Mouse (Mus musculus) liver, postnatal 0 days (tissue): ENCODE data around the gene Fam189b. TPM values are rescaled to one million over a fixed set of nuclear protein-coding genes. Genes with fewer than 3 reads are reported as not detected.

Source experiments
- ATAC-seq: fragments of 200-750 bp; cut with Nextera tagmentation; 2 replicates; pipeline ENCODE4 v1.8.0; 2017; ENCODE audit warnings: mild to moderate bottlenecking, moderate library complexity
- DNase-seq: peaks from one replicate; pipeline ENCODE4 v3.0.0-alpha.2; 2016
- H3K27ac ChIP-seq: fragments of 300-500 bp; sonication (generic); 2 replicates; pipeline ENCODE4 v1.5.1; 2014; ENCODE audit warnings: antibody characterized with exemption, moderate library complexity, mild to moderate bottlenecking, low read depth
- H3K27me3 ChIP-seq: fragments of 300-500 bp; sonication (generic); 2 replicates; pipeline ENCODE4 v1.6.1; 2014; ENCODE audit warnings: low read length, control low read depth, mixed read lengths; ENCODE audit not compliant: insufficient read depth
- H3K36me3 ChIP-seq: fragments of 300-500 bp; sonication (generic); replicated peaks from 2 replicates; pipeline ENCODE4 v1.6.1; 2014; ENCODE audit warnings: mild to moderate bottlenecking, control low read depth, low read length, moderate library complexity, mixed read lengths; ENCODE audit not compliant: insufficient read depth
- H3K4me1 ChIP-seq: fragments of 300-500 bp; sonication (generic); 2 replicates; pipeline ENCODE4 v1.6.1; 2014; ENCODE audit warnings: antibody characterized with exemption, mild to moderate bottlenecking, control low read depth; ENCODE audit not compliant: insufficient read depth
- H3K4me2 ChIP-seq: fragments of 300-500 bp; sonication (generic); 2 replicates; pipeline ENCODE4 v1.6.1; 2014; ENCODE audit warnings: low read depth, mild to moderate bottlenecking, low read length, moderate library complexity, mixed read lengths
- H3K4me3 ChIP-seq: fragments of 300-500 bp; sonication (generic); 2 replicates; pipeline ENCODE4 v1.5.1; 2014; ENCODE audit warnings: low read depth, low read length
- H3K9ac ChIP-seq: fragments of 300-500 bp; sonication (generic); replicated peaks from 2 replicates; pipeline ENCODE4 v1.6.1; 2014; ENCODE audit warnings: mild to moderate bottlenecking, moderate library complexity
- H3K9me3 ChIP-seq: fragments of 300-500 bp; sonication (generic); 2 replicates; pipeline ENCODE4 v1.6.1; 2016; ENCODE audit warnings: mild to moderate bottlenecking, control low read depth, low read length, mixed read lengths
- CTCF ChIP-seq: sonication (generic); IDR thresholded peaks from 2 replicates; pipeline ENCODE4 v1.5.1; 2016; ENCODE audit warnings: antibody characterized with exemption, low read depth
- EP300 ChIP-seq: IDR thresholded peaks from 2 replicates; pipeline ENCODE4 v1.6.1; 2016; ENCODE audit warnings: antibody characterized with exemption, low read depth, mild to moderate bottlenecking
- WGBS: fragments of 180-500 bp; shearing (Covaris S2); extraction: QIAGEN DNeasy Blood & Tissue Kit; methylation state at CpG from one replicate; pipeline ENCODE4 v1.1.7; 2014; ENCODE audit not compliant: insufficient replicate concordance; 5-methylcytosine and 5-hydroxymethylcytosine counted together
- microRNA counts: library from miRNA; unstranded; fragments of <30 nt; microRNA quantifications from one replicate; lab custom pipeline; 2015
- microRNA-seq: library from miRNA; unstranded; fragments of <30 nt; microRNA quantifications from one replicate; pipeline ENCODE4, GENCODE M21; 2016
- polyA plus RNA-seq: library from polyadenylated mRNA; unstranded; fragments of >200 nt; fragmentation: Nextera tagmentation; extraction: Ambion mirVana; gene quantifications from 2 replicates; pipeline ENCODE4 v1.2.1, GENCODE M21; 2015

Fam189b gene
- polyA plus RNA-seq, 1 experiment from 2014 or later = 2.1 TPM

DNA sequence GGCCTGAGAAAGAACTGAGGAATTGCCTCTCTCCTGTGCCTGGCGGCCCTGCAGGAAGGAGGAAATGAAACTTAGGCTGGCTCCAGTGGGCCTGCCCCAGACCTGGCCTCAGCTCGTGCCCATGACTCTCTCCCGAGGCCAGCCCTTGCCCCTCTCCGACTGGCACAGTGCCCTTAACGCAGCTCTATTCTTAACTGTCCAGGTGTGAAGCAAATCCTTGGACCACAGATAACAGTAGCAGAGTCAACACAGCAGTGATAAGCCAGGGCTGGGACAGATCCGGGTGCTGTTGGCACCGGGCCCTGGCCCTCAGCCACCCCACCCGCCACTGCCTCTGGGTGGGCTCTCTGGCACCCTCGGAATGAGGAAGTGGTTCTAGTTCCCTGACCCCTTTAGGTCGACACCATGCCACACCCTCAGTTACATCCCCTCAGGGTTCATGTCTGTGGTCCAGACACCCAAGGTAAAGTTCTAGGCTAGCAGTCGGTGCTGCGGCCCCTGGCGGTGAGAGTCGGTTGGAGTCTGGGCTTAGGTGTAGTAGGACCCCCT is 50.7 kb downstream of the Fam189b start:
- WGBS = 34% methylated on average over 14 of the region's 14 CpGs
- no peak overlapping the region for H3K27ac ChIP-seq
- peak; percentile 19; the same call in 1 of the 2 replicates for ATAC-seq

DNA sequence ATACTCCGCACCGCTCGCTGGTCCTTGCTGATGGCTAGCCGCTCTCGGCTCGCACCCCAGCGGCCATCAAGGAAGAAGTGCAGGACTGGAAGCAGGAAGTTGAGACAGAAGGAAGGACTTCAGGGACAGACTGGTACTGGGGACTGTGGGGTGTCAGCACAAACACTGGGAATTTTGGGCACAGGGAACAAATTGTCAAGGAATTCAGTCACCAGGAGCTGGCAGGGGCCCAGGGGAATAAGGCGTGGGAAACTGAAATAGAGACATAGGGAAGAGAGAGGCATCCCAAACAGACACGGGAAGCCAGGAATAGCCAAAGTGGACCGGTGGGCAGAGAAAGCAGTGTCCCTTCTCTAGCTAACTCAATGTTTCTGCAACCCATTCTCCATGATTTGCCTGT is 53.6 kb downstream of the Fam189b start:
- H3K9me3 ChIP-seq = no peaks in the 10 kb centered on the region
- H3K4me1 ChIP-seq = peaks cover 6% of the 10 kb centered on the region; the same call in 1 of the 2 replicates
- no peak for DNase-seq
- H3K27me3 ChIP-seq = peaks cover 6% of the 10 kb centered on the region; the same call in 1 of the 2 replicates
- H3K4me2 ChIP-seq = no peak overlapping the region
- TF ChIP-seq EP300 = no peak
- TF ChIP-seq CTCF = no peak
- no peak overlapping the region for H3K9ac ChIP-seq
- no peak for ATAC-seq
- H3K4me3 ChIP-seq = no peak overlapping the region
- WGBS = 87% methylated on average over 10 of the region's 10 CpGs
- no peak overlapping the region for H3K27ac ChIP-seq
- H3K36me3 ChIP-seq = no peaks in the 10 kb centered on the region

More for the DNA sequence above, 50.7 kb downstream of the Fam189b start:
- H3K9ac ChIP-seq = no peak overlapping the region; the same call in 1 of the 2 replicates
- no peaks in the 10 kb centered on the region for H3K9me3 ChIP-seq
- no peak overlapping the region for H3K4me3 ChIP-seq
- no peaks in the 10 kb centered on the region for H3K36me3 ChIP-seq
- H3K4me1 ChIP-seq = peaks cover 6% of the 10 kb centered on the region; the same call in 1 of the 2 replicates
- no peak for DNase-seq
- H3K4me2 ChIP-seq = no peak overlapping the region
- TF ChIP-seq CTCF = 0 out of 2 replicates have a peak, but pooled peaks have one; percentile 11
- TF ChIP-seq EP300 = no peak
- peaks cover 16% of the 10 kb centered on the region for H3K27me3 ChIP-seq

DNA sequence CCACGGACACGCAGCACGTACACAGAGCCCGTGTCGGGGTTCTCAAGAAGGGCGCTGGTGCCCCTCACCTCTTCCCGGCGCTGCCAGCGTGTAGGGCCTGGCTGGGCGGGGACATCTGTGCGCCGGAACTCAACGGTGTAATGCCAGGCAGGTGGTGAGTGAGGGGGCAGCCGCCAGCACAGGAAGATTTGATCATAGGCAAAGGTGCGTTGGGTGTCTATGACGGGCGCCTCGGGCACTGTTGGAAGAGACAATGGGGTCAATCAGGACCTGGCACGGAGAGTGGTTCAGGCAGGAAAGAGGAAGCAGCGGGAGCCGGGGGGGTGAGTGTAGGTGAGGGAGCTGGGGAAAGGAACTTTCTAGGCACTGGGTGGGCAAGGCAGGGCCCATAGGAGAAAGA is 54.7 kb downstream of the Fam189b start:
- Histone ChIP-seq H3K9ac (no peak overlapping the region), H3K4me1 (peaks cover 6% of the 10 kb centered on the region; the same call in 1 of the 2 replicates), H3K4me3 (no peak overlapping the region), H3K36me3 (no peaks in the 10 kb centered on the region), H3K27ac (no peak overlapping the region), H3K4me2 (no peak overlapping the region), H3K9me3 (no peaks in the 10 kb centered on the region), H3K27me3 (no peaks in the 10 kb centered on the region)
- DNase-seq (no peak), ATAC-seq (no peak)
- 83% methylated on average over 21 of the region's 21 CpGs for WGBS
- TF ChIP-seq CTCF (no peak), EP300 (no peak)

DNA sequence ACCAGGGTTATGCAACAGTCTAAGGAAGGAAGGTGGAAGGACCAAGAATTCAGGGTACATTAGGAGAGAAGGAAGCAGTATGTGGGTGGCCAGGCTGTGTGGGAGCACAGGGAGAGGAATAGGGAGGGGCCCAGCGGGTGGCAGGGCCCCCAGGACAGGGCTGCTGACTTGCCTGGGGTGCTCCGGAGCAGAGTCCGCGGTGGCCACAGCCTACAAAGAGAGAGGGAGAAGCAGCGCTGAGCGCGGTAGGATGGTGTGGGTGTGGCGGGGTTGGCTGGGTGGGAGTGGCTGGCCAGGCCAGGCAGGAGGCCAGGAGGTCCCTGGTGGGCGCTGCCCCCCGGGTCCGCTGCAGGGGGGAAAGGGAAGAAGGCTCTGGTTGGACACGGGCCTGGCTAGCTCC is 55.6 kb downstream of the Fam189b start:
- Histone ChIP-seq H3K36me3 (no peaks in the 10 kb centered on the region), H3K27ac (no peak overlapping the region), H3K4me3 (no peak overlapping the region), H3K4me2 (no peak overlapping the region), H3K9ac (no peak overlapping the region), H3K27me3 (no peaks in the 10 kb centered on the region), H3K9me3 (no peaks in the 10 kb centered on the region), H3K4me1 (peaks cover 7% of the 10 kb centered on the region)
- ATAC-seq (no peak), DNase-seq (no peak)
- TF ChIP-seq EP300 = no peak
- TF ChIP-seq CTCF = no peak
- 51% methylated on average over 10 of the region's 12 CpGs for WGBS

MicroRNAs within 50 kb of the gene (microRNA counts, 519-probe panel; counts per million panel counts)
- microRNA mmu-miR-92b (lab: Ali Mortazavi, UCI) = not detected

Small RNA genes within 50 kb of the gene (microRNA-seq; reads per million reads assigned to microRNA genes)
- 13.8 reads per million, percentile 23 among the genes with 10 or more reads in this experiment for gene Mir92b

Other genes with a start within 250 kb of the Fam189b start
- 3.7 and 4.1 TPM in 2 replicates for gene Ash1l, start 232.5 kb upstream of the Fam189b start, polyA plus RNA-seq
- 59.1 and 60.9 TPM in 2 replicates for gene Dap3, start 232.0 kb upstream of the Fam189b start, polyA plus RNA-seq
- gene Rusc1, start 89.8 kb upstream of the Fam189b start, polyA plus RNA-seq = 2.4 and 2.5 TPM in 2 replicates
- not detected in 2 replicates for gene Gm43738, start 82.0 kb upstream of the Fam189b start, polyA plus RNA-seq
- 75.8 and 82.2 TPM in 2 replicates for gene Fdps, start 81.2 kb upstream of the Fam189b start, polyA plus RNA-seq
- 18.6 and 27.8 TPM in 2 replicates for gene Pklr, start 47.0 kb upstream of the Fam189b start, polyA plus RNA-seq
- 0.19 and 0.49 TPM in 2 replicates for gene Hcn3, start 22.9 kb upstream of the Fam189b start, polyA plus RNA-seq
- 5.0 and 5.7 TPM in 2 replicates for gene Clk2, start 18.3 kb upstream of the Fam189b start, polyA plus RNA-seq
- 50.1 and 52.2 TPM in 2 replicates for gene Scamp3, start 5.7 kb upstream of the Fam189b start, polyA plus RNA-seq
- 25.8 and 26.3 TPM in 2 replicates for gene Gba, start 19.8 kb downstream of the Fam189b start, polyA plus RNA-seq
- 1.3 and 1.8 TPM in 2 replicates for gene Thbs3, start 32.0 kb downstream of the Fam189b start, polyA plus RNA-seq
- 105 and 111 TPM in 2 replicates for gene Mtx1, start 43.9 kb downstream of the Fam189b start, polyA plus RNA-seq
- 0.40 and 0.56 TPM in 2 replicates for gene Muc1, start 45.9 kb downstream of the Fam189b start, polyA plus RNA-seq
- gene Krtcap2, start 62.8 kb downstream of the Fam189b start, polyA plus RNA-seq = 141 TPM in 2 replicates
- 0.06 and 0.21 TPM in 2 replicates for gene Trim46, start 63.2 kb downstream of the Fam189b start, polyA plus RNA-seq
- gene Dpm3, start 76.2 kb downstream of the Fam189b start, polyA plus RNA-seq = 63.2 and 73.2 TPM in 2 replicates
- 18.3 and 19.6 TPM in 2 replicates for gene Slc50a1, start 87.4 kb downstream of the Fam189b start, polyA plus RNA-seq
- gene Efna1, start 98.0 kb downstream of the Fam189b start, polyA plus RNA-seq = 22.1 and 27.8 TPM in 2 replicates
- not detected in 2 replicates for gene Efna3, start 139.8 kb downstream of the Fam189b start, polyA plus RNA-seq
- gene Efna4, start 154.9 kb downstream of the Fam189b start, polyA plus RNA-seq = 0.36 and 0.56 TPM in 2 replicates
- 9.1 and 9.2 TPM in 2 replicates for gene Adam15, start 166.9 kb downstream of the Fam189b start, polyA plus RNA-seq
- gene Dcst2, start 178.8 kb downstream of the Fam189b start, polyA plus RNA-seq = 0.05 TPM in 1 of 2 replicates, not detected in the other
- 0.13 and 0.15 TPM in 2 replicates for gene Dcst1, start 182.1 kb downstream of the Fam189b start, polyA plus RNA-seq
- 4.1 and 4.7 TPM in 2 replicates for gene Zbtb7b, start 211.6 kb downstream of the Fam189b start, polyA plus RNA-seq
- gene Lenep, start 219.7 kb downstream of the Fam189b start, polyA plus RNA-seq = not detected in 2 replicates
- gene Flad1, start 228.7 kb downstream of the Fam189b start, polyA plus RNA-seq = 18.8 and 20.0 TPM in 2 replicates
- 130 and 141 TPM in 2 replicates for gene Cks1b, start 235.2 kb downstream of the Fam189b start, polyA plus RNA-seq
- 23.8 and 24.7 TPM in 2 replicates for gene Shc1, start 235.3 kb downstream of the Fam189b start, polyA plus RNA-seq
- 5.9 and 6.9 TPM in 2 replicates for gene Pygo2, start 247.1 kb downstream of the Fam189b start, polyA plus RNA-seq